15 mouse cellular contexts compared by ENCODE assay signal in genomic region chr5:118789226-118789625, GRCm38 (mm10).
A peak's percentile ranks its signal among the peaks of the same experiment; 100 is the strongest.
DNase-seq lines count a peak whose midpoint lies in the region.
"Had no signal": no experiment of that assay in that cellular context is flagged by ENCODE, and none has a peak within 500 bp of the region (broad histone marks: within the 10 kb centered on the region; RNA-seq: fewer than 3 reads in every experiment).

No protein-coding gene starts in this region.

- peak; percentile 66 for DNase-seq in gastrocnemius, adult 18-20 months (ENCODE audit: low spot score)
- DNase-seq in gastrocnemius, postnatal 36 days, result no peak
- peak; percentile 35 for DNase-seq in gastrocnemius, postnatal 14 days
- DNase-seq in gastrocnemius, postnatal 10 days, result no peak
- DNase-seq in gastrocnemius, postnatal 25 days, result peak; percentile 48
- no peak for DNase-seq in natural killer cell, adult 2 months (ENCODE audit: low spot score in 2 of 2)
- DNase-seq: adrenal gland, adult 8-10 months; adrenal gland, postnatal 14 days; adrenal gland, postnatal 36 days; B cell, adult 2 months; cerebellum, adult 11-12 months; cerebellum, adult 2 months; cerebellum, adult 9-10 months; cerebellum, postnatal 10 days; cerebellum, postnatal 25 days had no signal

- intact Hi-C loops in gastrocnemius, postnatal 36 days (cut with DNase I), result loop anchor here (10.0 kb wide), 1 partner anchor 316 kb away; no protein-coding TSS in a partner anchor
- intact Hi-C loops in gastrocnemius, postnatal 14 days (cut with DNase I; ENCODE audit: low total_unique reads), result loop anchor here (10.0 kb wide), 1 partner anchor 76 kb away; no protein-coding TSS in a partner anchor

Comparison
In these comparisons a context has a peak if more than half of its experiments do, and no peak if none do; other contexts are left out.
1. DNase-seq: peak in gastrocnemius, adult 18-20 months (single experiment), gastrocnemius, postnatal 14 days (single experiment) and gastrocnemius, postnatal 25 days (single experiment); none in gastrocnemius, postnatal 36 days (0 of 2), gastrocnemius, postnatal 10 days (single experiment) and natural killer cell, adult 2 months (0 of 2).